Mouse (Mus musculus): ENCODE measurements around the gene Gm21366.
"Not testable (repeated sequence)": the region's sequence is repeated elsewhere in the genome, so short reads cannot be mapped to it uniquely, and the experiment has no call there.

Gm21366 gene

DNA sequence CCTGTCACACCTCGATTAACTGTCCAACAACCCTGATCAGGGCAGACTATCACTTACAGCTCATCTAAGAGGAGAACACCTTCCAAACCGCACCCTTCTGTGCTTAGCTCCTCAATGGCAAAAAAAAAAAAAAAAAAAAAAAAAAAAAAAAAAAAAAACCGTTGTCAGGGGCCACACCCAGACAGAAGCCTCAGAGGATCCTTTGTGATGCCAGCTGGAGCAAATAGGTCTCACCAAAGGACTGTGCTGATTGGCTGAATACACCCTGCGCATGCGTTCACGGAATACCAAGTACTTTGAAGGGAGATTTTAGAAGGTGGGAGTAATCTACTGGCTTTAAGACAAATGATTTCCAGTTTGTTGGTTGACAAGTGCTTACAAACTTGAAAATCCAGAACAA is at the start of gene Gm21366:
Gene Gm21366 (minus strand): TSS at position 101 of the 400 bp plus-strand sequence.
- not testable (repeated sequence) for DNase-seq (ENCODE audit: low read depth)

Data from NIH3T3 (cell line).